Mouse (Mus musculus): ENCODE measurements at regions not wholly inside any gene's neighbourhood (a gene's known extent, or its start where the extent isn't known, plus 50 kb on each side); places are given as distances from the start of the nearest gene placed in this dataset.

GRCm38 (mm10) chr4:87501791-87502190 is 271.5 kb upstream of the Slc24a2 start:
- DNase-seq (ENCODE audit: low spot score in 2 of 2), result no peak

GRCm38 (mm10) chr4:87500441-87500840 is 270.2 kb upstream of the Slc24a2 start:
- no peak for DNase-seq (ENCODE audit: low spot score in 2 of 2)

- no peak for DNase-seq (ENCODE audit: low spot score in 2 of 2)
Observed at GRCm38 (mm10) chr4:87487798-87488197, 257.5 kb upstream of the Slc24a2 start.

GRCm38 (mm10) chr4:87475537-87475936 is 245.3 kb upstream of the Slc24a2 start:
- DNase-seq (ENCODE audit: low spot score in 2 of 2), result no peak

GRCm38 (mm10) chr4:87473331-87474039 is 243.2 kb upstream of the Slc24a2 start:
- peak in 1 of 2 experiments; percentile 36 for DNase-seq (ENCODE audit: low spot score in 2 of 2)

GRCm38 (mm10) chr4:87472787-87473186 is 242.5 kb upstream of the Slc24a2 start:
- no peak for DNase-seq (ENCODE audit: low spot score in 2 of 2)

- DNase-seq (ENCODE audit: low spot score in 2 of 2), result no peak
Observed at GRCm38 (mm10) chr4:87471385-87471784, 241.1 kb upstream of the Slc24a2 start.

- no peak for DNase-seq (ENCODE audit: low spot score in 2 of 2)
Observed at GRCm38 (mm10) chr4:87467600-87467999, 237.3 kb upstream of the Slc24a2 start.

GRCm38 (mm10) chr4:87467018-87467417 is 236.7 kb upstream of the Slc24a2 start:
- DNase-seq (ENCODE audit: low spot score in 2 of 2), result no peak

GRCm38 (mm10) chr4:87461181-87461912 is 231.1 kb upstream of the Slc24a2 start:
- peak in 1 of 2 experiments; percentile 39 for DNase-seq (ENCODE audit: low spot score in 2 of 2)

GRCm38 (mm10) chr4:87455863-87456578 is 225.7 kb upstream of the Slc24a2 start:
- DNase-seq (ENCODE audit: low spot score in 2 of 2), result no peak

GRCm38 (mm10) chr4:87452122-87452521 is 221.8 kb upstream of the Slc24a2 start:
- DNase-seq (ENCODE audit: low spot score in 2 of 2), result no peak

- DNase-seq (ENCODE audit: low spot score in 2 of 2), result no peak
Observed at GRCm38 (mm10) chr4:87451251-87451650, 221.0 kb upstream of the Slc24a2 start.

GRCm38 (mm10) chr4:87448338-87448737 is 218.1 kb upstream of the Slc24a2 start:
- DNase-seq (ENCODE audit: low spot score in 2 of 2), result no peak

GRCm38 (mm10) chr4:87446856-87447255 is 216.6 kb upstream of the Slc24a2 start:
- no peak for DNase-seq (ENCODE audit: low spot score in 2 of 2)

GRCm38 (mm10) chr4:87434136-87434535 is 203.9 kb upstream of the Slc24a2 start:
- no peak for DNase-seq (ENCODE audit: low spot score in 2 of 2)

GRCm38 (mm10) chr4:87428374-87428773 is 198.1 kb upstream of the Slc24a2 start:
- DNase-seq (ENCODE audit: low spot score in 2 of 2), result no peak

- no peak for DNase-seq (ENCODE audit: low spot score in 2 of 2)
Observed at GRCm38 (mm10) chr4:87424066-87424465, 193.8 kb upstream of the Slc24a2 start.

- no peak for DNase-seq (ENCODE audit: low spot score in 2 of 2)
Observed at GRCm38 (mm10) chr4:87422588-87422987, 192.3 kb upstream of the Slc24a2 start.

GRCm38 (mm10) chr4:87403354-87403753 is 173.1 kb upstream of the Slc24a2 start:
- DNase-seq (ENCODE audit: low spot score in 2 of 2), result no peak

- DNase-seq (ENCODE audit: low spot score in 2 of 2), result no peak
Observed at GRCm38 (mm10) chr4:87402173-87402556, 171.9 kb upstream of the Slc24a2 start.

Measured in left cerebral cortex, adult 8-10 months (tissue).